Mouse (Mus musculus): Measurements from ENCODE around the gene H2afy. TPM values are rescaled to one million over a fixed set of nuclear protein-coding genes. Genes with fewer than 3 reads are reported as not detected.
A peak's percentile ranks its signal among the peaks of the same experiment; 100 is the strongest.

H2afy gene
- polyA plus RNA-seq, 1 experiment from 2014 or later, result 440 TPM

DNA sequence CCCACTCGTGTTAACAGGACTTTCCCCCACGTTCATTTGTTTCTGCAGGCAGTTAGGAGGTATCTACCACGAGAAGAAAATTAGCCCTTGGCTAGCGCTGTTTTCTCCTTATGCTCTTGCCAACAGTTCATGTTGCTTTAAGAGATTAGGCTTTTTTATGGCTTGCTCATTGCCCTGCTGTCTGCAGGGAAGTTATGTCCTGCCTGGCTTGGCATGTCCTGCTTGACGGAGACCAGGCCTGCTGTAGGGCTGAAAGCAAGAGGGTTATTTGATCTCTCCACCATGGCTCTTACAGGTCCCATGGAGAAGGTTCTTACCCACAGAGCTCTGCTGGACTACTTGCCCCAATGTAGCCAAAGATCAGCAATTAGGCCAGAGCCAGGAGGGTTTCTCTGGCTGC is 18.9 kb upstream of the H2afy start:
- Histone ChIP-seq H3K27me3 (ENCODE audit: control insufficient read depth, insufficient read depth, low read length) (no peaks in the 10 kb centered on the region; the same call in none of the 2 replicates), H3K9me3 (ENCODE audit: control insufficient read depth, low read length) (no peaks in the 10 kb centered on the region), H3K36me3 (ENCODE audit: control insufficient read depth, insufficient read depth, low read length) (no peaks in the 10 kb centered on the region), H3K4me1 (ENCODE audit: control insufficient read depth, insufficient read depth, low read length) (peaks cover 15% of the 10 kb centered on the region; the same call in 1 of the 2 replicates), H3K9ac (ENCODE audit: low read depth, low read length) (no peak overlapping the region), H3K27ac (ENCODE audit: low read depth, low read length) (no peak overlapping the region), H3K4me3 (ENCODE audit: low read length) (no peak overlapping the region), H3K4me2 (replicated peaks; ENCODE audit: low read depth, low read length) (no peak overlapping the region)
- 22% methylated on average over 5 of the region's 5 CpGs for WGBS
- no peak; the same call in 1 of the 2 replicates for ATAC-seq (ENCODE audit: low FRiP score, low TSS enrichment)

DNA sequence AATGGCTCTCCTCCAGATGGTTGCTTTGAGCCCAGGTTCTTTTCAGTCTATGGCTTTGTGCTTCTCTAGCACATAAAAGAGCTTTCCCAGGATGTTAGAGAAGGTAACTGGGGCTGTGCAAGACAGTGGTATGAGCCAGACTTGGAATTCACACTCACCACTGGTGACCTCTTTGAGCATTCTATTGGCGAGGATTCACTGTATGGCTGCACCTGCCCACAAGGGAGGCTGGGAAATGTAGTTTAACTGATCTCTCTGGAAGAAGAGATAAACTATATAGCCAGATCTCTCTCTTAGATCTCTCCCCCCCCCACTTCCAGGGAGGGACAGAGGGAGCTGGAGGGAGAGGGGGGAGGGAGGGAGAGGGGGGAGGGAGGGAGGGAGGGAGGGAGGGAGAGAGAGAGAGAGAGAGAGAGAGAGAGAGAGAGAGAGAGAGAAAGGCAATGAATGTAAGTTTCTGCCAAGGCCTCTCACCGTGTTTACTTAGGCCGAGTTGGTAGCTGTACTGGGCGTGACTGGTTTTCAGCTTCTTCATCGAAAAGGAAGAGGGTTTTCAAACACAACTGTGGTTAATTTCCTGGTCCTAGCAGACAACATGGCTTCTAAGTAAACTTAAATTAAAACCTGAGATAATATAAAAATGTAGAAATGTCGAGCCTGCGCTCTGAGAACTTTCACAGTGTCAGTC is 16.8 kb upstream of the H2afy start:
- ATAC-seq (ENCODE audit: low FRiP score, low TSS enrichment), result no peak
- no peaks in the 10 kb centered on the region for H3K36me3 ChIP-seq (ENCODE audit: control insufficient read depth, insufficient read depth, low read length)
- no peak overlapping the region for H3K27ac ChIP-seq (ENCODE audit: low read depth, low read length)
- H3K4me1 ChIP-seq (ENCODE audit: control insufficient read depth, insufficient read depth, low read length), result 0 out of 2 replicates have a peak, but pooled peaks cover 6% of the 10 kb centered on the region
- no peaks in the 10 kb centered on the region; the same call in 1 of the 2 replicates for H3K27me3 ChIP-seq (ENCODE audit: control insufficient read depth, insufficient read depth, low read length)
- 68% methylated on average over 7 of the region's 7 CpGs for WGBS
- H3K4me3 ChIP-seq (ENCODE audit: low read length), result no peak overlapping the region
- H3K4me2 ChIP-seq (replicated peaks; ENCODE audit: low read depth, low read length), result no peak overlapping the region
- H3K9ac ChIP-seq (ENCODE audit: low read depth, low read length), result no peak overlapping the region
- H3K9me3 ChIP-seq (ENCODE audit: control insufficient read depth, low read length), result no peaks in the 10 kb centered on the region

DNA sequence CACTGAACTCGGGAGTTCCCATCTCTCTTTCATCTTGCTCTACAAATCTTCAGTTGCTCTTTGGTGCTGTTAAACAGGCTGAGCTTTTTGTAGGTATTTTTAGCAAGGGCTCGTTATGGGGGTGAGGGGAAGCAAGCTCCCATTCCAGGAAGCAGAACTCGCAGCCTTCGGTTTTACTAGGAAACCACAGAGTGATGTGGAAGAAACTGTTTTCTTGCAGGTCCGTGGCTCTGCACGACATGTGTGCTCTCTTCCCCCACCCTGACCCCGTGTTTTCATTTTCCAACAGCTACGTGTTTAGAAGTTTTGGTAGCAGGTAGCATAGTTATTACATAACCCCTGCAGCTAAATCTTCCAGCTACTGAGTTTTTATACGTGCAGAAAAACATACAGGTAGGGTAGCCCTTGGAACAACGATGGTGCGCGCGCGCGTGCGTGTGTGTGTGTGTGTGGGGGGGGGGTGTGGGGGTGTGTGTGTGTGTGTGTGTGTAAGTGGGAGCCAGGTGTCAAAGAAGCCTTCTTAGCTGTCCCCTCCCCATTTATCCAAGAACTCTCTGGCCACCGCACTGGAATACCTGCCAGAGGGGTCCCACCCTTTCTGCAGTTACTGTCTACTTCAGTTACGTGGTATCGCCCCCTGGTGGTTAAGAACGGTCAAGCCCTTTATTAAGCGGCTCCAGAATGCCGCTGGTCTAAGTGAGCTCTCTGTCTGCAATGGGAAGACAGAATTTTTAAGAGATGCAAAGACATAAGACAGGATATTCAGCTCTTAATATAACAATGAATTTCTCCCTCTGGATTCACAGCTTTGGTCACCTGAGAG is 15.5 kb upstream of the H2afy start:
- WGBS, result 42% methylated on average over 22 of the region's 22 CpGs
- H3K9me3 ChIP-seq (ENCODE audit: control insufficient read depth, low read length), result no peaks in the 10 kb centered on the region
- no peaks in the 10 kb centered on the region for H3K36me3 ChIP-seq (ENCODE audit: control insufficient read depth, insufficient read depth, low read length)
- no peak overlapping the region for H3K9ac ChIP-seq (ENCODE audit: low read depth, low read length)
- H3K27me3 ChIP-seq (ENCODE audit: control insufficient read depth, insufficient read depth, low read length), result no peaks in the 10 kb centered on the region; the same call in 1 of the 2 replicates
- no peak overlapping the region for H3K4me2 ChIP-seq (replicated peaks; ENCODE audit: low read depth, low read length)
- no peak overlapping the region for H3K4me3 ChIP-seq (ENCODE audit: low read length)
- no peak overlapping the region for H3K27ac ChIP-seq (ENCODE audit: low read depth, low read length)
- 0 out of 2 replicates have a peak, but pooled peaks cover 6% of the 10 kb centered on the region for H3K4me1 ChIP-seq (ENCODE audit: control insufficient read depth, insufficient read depth, low read length)
- ATAC-seq (ENCODE audit: low FRiP score, low TSS enrichment), result peak; percentile 39; the same call in 1 of the 2 replicates

DNA sequence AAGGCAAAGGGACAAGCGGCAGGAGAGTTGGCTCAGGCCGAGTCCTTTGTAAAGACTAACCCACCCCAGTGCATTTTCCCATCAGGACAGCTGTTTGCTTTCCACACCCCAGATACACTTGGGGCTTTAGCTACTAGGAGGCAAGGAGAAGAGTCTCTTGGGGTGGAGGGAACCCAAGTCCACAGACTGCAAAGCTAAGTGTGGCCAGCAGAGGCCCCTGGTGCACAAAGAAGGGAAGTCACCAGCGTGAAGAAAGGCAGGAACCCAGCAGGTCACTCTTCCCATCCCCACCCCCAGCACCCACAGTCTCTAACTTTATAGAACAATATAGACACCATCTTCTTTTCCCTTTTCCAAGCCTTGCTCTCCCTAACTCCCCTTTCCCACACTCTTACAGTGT is 9.4 kb upstream of the H2afy start:
- no peak for ATAC-seq (ENCODE audit: low FRiP score, low TSS enrichment)
- Histone ChIP-seq H3K36me3 (ENCODE audit: control insufficient read depth, insufficient read depth, low read length) (no peaks in the 10 kb centered on the region), H3K4me3 (ENCODE audit: low read length) (no peak overlapping the region), H3K4me2 (replicated peaks; ENCODE audit: low read depth, low read length) (no peak overlapping the region), H3K9me3 (ENCODE audit: control insufficient read depth, low read length) (no peaks in the 10 kb centered on the region), H3K27me3 (ENCODE audit: control insufficient read depth, insufficient read depth, low read length) (no peaks in the 10 kb centered on the region; the same call in 1 of the 2 replicates), H3K27ac (ENCODE audit: low read depth, low read length) (no peak overlapping the region), H3K4me1 (ENCODE audit: control insufficient read depth, insufficient read depth, low read length) (peaks cover 10% of the 10 kb centered on the region), H3K9ac (ENCODE audit: low read depth, low read length) (no peak overlapping the region)
- WGBS, result 40% methylated on average over 3 of the region's 3 CpGs

DNA sequence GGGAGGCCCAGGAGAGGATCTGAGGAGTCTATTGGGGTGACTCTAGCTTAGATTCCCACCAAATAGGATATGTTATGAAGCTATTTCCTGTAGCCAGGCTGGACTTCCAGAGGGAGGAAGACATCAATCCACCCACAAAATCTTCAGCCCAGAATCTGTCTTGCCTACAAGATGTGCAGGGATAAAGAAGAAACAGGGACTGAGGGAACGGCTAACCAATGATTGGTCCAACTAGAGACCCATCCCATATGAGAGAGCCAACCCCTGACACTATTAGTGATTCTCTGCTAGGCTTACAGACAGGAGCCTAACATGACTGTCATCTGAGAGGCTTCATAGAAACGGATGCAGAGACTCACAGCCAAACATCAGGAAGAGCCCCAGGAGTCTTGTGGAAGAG is 7.9 kb upstream of the H2afy start:
- peaks cover 10% of the 10 kb centered on the region for H3K4me1 ChIP-seq (ENCODE audit: control insufficient read depth, insufficient read depth, low read length)
- no peak overlapping the region for H3K27ac ChIP-seq (ENCODE audit: low read depth, low read length)
- H3K4me2 ChIP-seq (replicated peaks; ENCODE audit: low read depth, low read length), result no peak overlapping the region
- H3K36me3 ChIP-seq (ENCODE audit: control insufficient read depth, insufficient read depth, low read length), result no peaks in the 10 kb centered on the region
- H3K9me3 ChIP-seq (ENCODE audit: control insufficient read depth, low read length), result no peaks in the 10 kb centered on the region
- no peaks in the 10 kb centered on the region for H3K27me3 ChIP-seq (ENCODE audit: control insufficient read depth, insufficient read depth, low read length)
- no peak overlapping the region for H3K4me3 ChIP-seq (ENCODE audit: low read length)
- no peak for ATAC-seq (ENCODE audit: low FRiP score, low TSS enrichment)
- no peak overlapping the region for H3K9ac ChIP-seq (ENCODE audit: low read depth, low read length)
- WGBS, result 66% methylated on average over 2 of the region's 2 CpGs

DNA sequence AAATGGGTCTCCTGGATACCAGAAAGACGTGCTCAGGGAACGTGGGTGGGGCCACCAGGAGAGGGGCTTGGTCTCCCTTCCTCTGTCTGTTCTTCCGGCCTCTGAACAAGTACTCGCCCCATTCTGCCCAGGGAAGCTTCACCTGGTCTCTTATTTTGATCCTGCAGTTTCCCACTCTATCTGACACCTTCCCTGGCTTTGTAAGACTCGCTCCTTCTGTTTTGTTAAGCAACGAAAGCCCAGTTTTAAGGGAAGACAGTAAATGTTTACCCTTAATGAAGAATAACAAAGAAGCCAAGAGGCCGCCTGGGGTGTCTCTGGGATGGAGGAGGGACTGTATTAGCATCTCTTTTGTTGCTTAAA is 7.0 kb upstream of the H2afy start:
- Histone ChIP-seq H3K4me3 (ENCODE audit: low read length) (no peak overlapping the region), H3K4me2 (replicated peaks; ENCODE audit: low read depth, low read length) (no peak overlapping the region), H3K9me3 (ENCODE audit: control insufficient read depth, low read length) (no peaks in the 10 kb centered on the region), H3K9ac (ENCODE audit: low read depth, low read length) (no peak overlapping the region), H3K27ac (ENCODE audit: low read depth, low read length) (no peak overlapping the region), H3K36me3 (ENCODE audit: control insufficient read depth, insufficient read depth, low read length) (no peaks in the 10 kb centered on the region), H3K27me3 (ENCODE audit: control insufficient read depth, insufficient read depth, low read length) (no peaks in the 10 kb centered on the region), H3K4me1 (ENCODE audit: control insufficient read depth, insufficient read depth, low read length) (peaks cover 10% of the 10 kb centered on the region)
- 16% methylated on average over 7 of the region's 7 CpGs for WGBS
- no peak for ATAC-seq (ENCODE audit: low FRiP score, low TSS enrichment)

DNA sequence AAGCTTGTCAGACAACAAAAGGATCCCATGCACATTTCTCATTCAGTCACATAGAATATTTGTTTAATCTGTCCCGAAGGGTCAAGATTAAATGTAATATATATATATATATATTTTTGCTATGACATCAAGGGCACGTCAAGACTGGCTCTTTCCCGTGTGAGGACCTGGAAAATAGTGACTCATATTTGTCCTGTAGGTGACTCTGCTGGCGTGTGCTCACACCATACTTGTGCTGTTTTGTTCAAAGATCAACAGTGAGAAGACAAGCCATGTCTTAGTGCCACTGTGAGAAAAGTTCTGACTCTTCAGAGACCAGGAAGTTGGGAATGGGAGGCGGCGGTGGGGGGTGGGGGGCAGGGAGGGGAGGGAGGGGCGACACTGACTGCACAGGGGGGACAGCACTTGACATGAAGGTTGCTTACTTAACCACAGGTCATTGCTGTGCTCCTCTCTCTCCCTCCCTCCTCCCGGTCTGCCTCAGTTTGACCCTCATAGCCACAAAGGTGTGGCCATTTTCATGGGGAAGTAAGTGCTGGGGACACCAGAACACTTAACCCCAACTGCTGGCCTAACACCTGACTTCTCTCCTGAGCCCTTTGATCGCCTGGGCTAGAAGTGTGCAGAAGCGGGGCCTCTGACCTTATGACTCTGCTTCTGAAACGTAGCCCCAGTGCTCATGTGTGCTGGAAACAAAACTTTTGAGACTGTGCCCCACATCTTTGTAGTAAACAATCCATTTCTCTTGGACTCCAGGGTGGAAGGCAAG is 6.4 kb upstream of the H2afy start:
- no peak overlapping the region for H3K9ac ChIP-seq (ENCODE audit: low read depth, low read length)
- H3K9me3 ChIP-seq (ENCODE audit: control insufficient read depth, low read length), result no peaks in the 10 kb centered on the region
- no peaks in the 10 kb centered on the region for H3K36me3 ChIP-seq (ENCODE audit: control insufficient read depth, insufficient read depth, low read length)
- H3K4me1 ChIP-seq (ENCODE audit: control insufficient read depth, insufficient read depth, low read length), result peaks cover 10% of the 10 kb centered on the region
- H3K27ac ChIP-seq (ENCODE audit: low read depth, low read length), result no peak overlapping the region
- 26% methylated on average over 11 of the region's 11 CpGs for WGBS
- H3K27me3 ChIP-seq (ENCODE audit: control insufficient read depth, insufficient read depth, low read length), result no peaks in the 10 kb centered on the region
- no peak overlapping the region for H3K4me3 ChIP-seq (ENCODE audit: low read length)
- ATAC-seq (ENCODE audit: low FRiP score, low TSS enrichment), result no peak
- no peak overlapping the region for H3K4me2 ChIP-seq (replicated peaks; ENCODE audit: low read depth, low read length)

DNA sequence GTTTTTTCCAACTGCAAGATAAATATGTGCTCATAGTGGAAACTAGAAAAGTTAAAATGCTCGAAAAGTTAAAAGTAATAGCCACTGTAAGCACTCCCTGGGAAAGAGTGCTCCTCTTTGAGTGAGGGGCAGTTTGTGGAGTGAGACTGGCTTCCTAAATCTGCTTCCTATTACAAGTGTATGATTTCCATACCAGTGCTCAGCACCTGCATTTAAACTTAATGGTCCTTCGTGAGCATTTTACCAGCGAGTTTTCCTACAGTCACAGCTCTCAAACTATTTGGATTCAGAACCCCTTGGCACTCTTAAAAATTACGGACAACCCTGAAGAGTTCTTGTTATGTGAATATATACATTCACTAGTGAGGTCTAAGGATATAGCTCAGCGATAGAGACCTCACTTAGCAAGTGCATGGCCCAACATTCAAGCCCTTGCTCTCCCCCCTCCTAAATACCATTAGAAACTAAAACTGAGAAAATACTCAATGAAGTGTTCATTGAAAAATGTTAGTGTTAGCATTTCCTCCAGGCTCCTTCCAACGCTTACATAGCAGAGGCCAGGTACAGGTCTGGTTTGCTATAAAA is 3.1 kb upstream of the H2afy start:
- H3K4me2 ChIP-seq (replicated peaks; ENCODE audit: low read depth, low read length), result no peak overlapping the region
- peaks cover 16% of the 10 kb centered on the region for H3K4me1 ChIP-seq (ENCODE audit: control insufficient read depth, insufficient read depth, low read length)

More for the DNA sequence above, 3.1 kb upstream of the H2afy start:
- 67% methylated on average over 6 of the region's 6 CpGs for WGBS
- H3K9ac ChIP-seq (ENCODE audit: low read depth, low read length), result no peak overlapping the region
- H3K4me3 ChIP-seq (ENCODE audit: low read length), result no peak overlapping the region
- no peak overlapping the region for H3K27ac ChIP-seq (ENCODE audit: low read depth, low read length)
- H3K36me3 ChIP-seq (ENCODE audit: control insufficient read depth, insufficient read depth, low read length), result no peaks in the 10 kb centered on the region
- no peak for ATAC-seq (ENCODE audit: low FRiP score, low TSS enrichment)
- H3K27me3 ChIP-seq (ENCODE audit: control insufficient read depth, insufficient read depth, low read length), result no peaks in the 10 kb centered on the region
- no peaks in the 10 kb centered on the region for H3K9me3 ChIP-seq (ENCODE audit: control insufficient read depth, low read length)

Measured in kidney, embryonic 14.5 days (tissue).